Mouse (Mus musculus): ENCODE results near the gene Zcchc10. TPM values are rescaled to one million over a fixed set of nuclear protein-coding genes. Genes with fewer than 3 reads are reported as not detected.

Zcchc10 gene
- polyA plus RNA-seq, 1 experiment from 2014 or later: 22.6 TPM

- Histone ChIP-seq H3K9me3 (no peaks in the 10 kb centered on the region), H3K4me3 (peak overlapping the region; percentile 98), H3K27ac (peak overlapping the region; percentile 98), H3K36me3 (peaks cover 24% of the 10 kb centered on the region), H3K4me1 (replicated peaks) (peaks cover 9% of the 10 kb centered on the region), H3K27me3 (ENCODE audit: insufficient read depth, poor library complexity, severe bottlenecking) (0 out of 2 replicates have a peak, but pooled peaks cover 4% of the 10 kb centered on the region)
- WGBS: 7% methylated on average over 14 of the region's 14 CpGs
- no peak for DNase-seq (ENCODE audit: low spot score)
These were observed 27.6 kb downstream of the Zcchc10 start for GRCm38 (mm10) chr11:53351943-53352590.

GRCm38 (mm10) chr11:53358504-53359155 lies 34.2 kb downstream of the Zcchc10 start:
- WGBS: 94% methylated on average over 5 of the region's 5 CpGs
- H3K9me3 ChIP-seq: no peaks in the 10 kb centered on the region
- H3K4me1 ChIP-seq (replicated peaks): no peaks in the 10 kb centered on the region
- DNase-seq (ENCODE audit: low spot score): no peak
- no peak overlapping the region for H3K4me3 ChIP-seq
- peaks cover 52% of the 10 kb centered on the region for H3K36me3 ChIP-seq
- no peak overlapping the region for H3K27ac ChIP-seq
- H3K27me3 ChIP-seq (ENCODE audit: insufficient read depth, poor library complexity, severe bottlenecking): no peaks in the 10 kb centered on the region

GRCm38 (mm10) chr11:53367032-53367431 lies 42.6 kb downstream of the Zcchc10 start:
- Histone ChIP-seq H3K9me3 (no peaks in the 10 kb centered on the region), H3K4me1 (replicated peaks) (no peaks in the 10 kb centered on the region), H3K27ac (no peak overlapping the region), H3K36me3 (peaks cover 46% of the 10 kb centered on the region), H3K27me3 (ENCODE audit: insufficient read depth, poor library complexity, severe bottlenecking) (no peaks in the 10 kb centered on the region), H3K4me3 (no peak overlapping the region)
- 96% methylated on average over 2 of the region's 2 CpGs for WGBS
- DNase-seq (ENCODE audit: low spot score): no peak

- H3K4me3 ChIP-seq: no peak overlapping the region
- H3K27me3 ChIP-seq (ENCODE audit: insufficient read depth, poor library complexity, severe bottlenecking): no peaks in the 10 kb centered on the region
- DNase-seq (ENCODE audit: low spot score): no peak
- peaks cover 81% of the 10 kb centered on the region for H3K36me3 ChIP-seq
- H3K4me1 ChIP-seq (replicated peaks): no peaks in the 10 kb centered on the region
- H3K9me3 ChIP-seq: no peaks in the 10 kb centered on the region
- 92% methylated on average over 1 of the region's 1 CpGs for WGBS
- H3K27ac ChIP-seq: no peak overlapping the region
These were observed 54.4 kb downstream of the Zcchc10 start for GRCm38 (mm10) chr11:53378918-53379317.

Other genes starting within 250 kb of the Zcchc10 start
- 91.2 and 112 TPM in 2 replicates for gene Hspa4, start 24.2 kb upstream of the Zcchc10 start, polyA plus RNA-seq (2016; fragmentation: Nextera tagmentation; extraction: Ambion mirVana)
- gene Aff4, start 26.2 kb downstream of the Zcchc10 start, polyA plus RNA-seq (2016; fragmentation: Nextera tagmentation; extraction: Ambion mirVana): 36.6 and 48.9 TPM in 2 replicates
- gene Leap2, start 98.5 kb downstream of the Zcchc10 start, polyA plus RNA-seq (2016; fragmentation: Nextera tagmentation; extraction: Ambion mirVana): 0.34 TPM in 1 of 2 replicates, not detected in the other
- gene Uqcrq, start 106.2 kb downstream of the Zcchc10 start, polyA plus RNA-seq (2016; fragmentation: Nextera tagmentation; extraction: Ambion mirVana): 548 and 642 TPM in 2 replicates
- gene Gdf9, start 106.3 kb downstream of the Zcchc10 start, polyA plus RNA-seq (2016; fragmentation: Nextera tagmentation; extraction: Ambion mirVana): 2.6 and 2.9 TPM in 2 replicates
- gene Gm10447, start 132.4 kb downstream of the Zcchc10 start, polyA plus RNA-seq (2016; fragmentation: Nextera tagmentation; extraction: Ambion mirVana): not detected in 2 replicates
- gene Shroom1, start 132.5 kb downstream of the Zcchc10 start, polyA plus RNA-seq (2016; fragmentation: Nextera tagmentation; extraction: Ambion mirVana): 1.8 and 2.0 TPM in 2 replicates
- not detected in 2 replicates for gene Gm9837, start 145.8 kb downstream of the Zcchc10 start, polyA plus RNA-seq (2016; fragmentation: Nextera tagmentation; extraction: Ambion mirVana)
- not detected in 2 replicates for gene Gm9945, start 155.5 kb downstream of the Zcchc10 start, polyA plus RNA-seq (2016; fragmentation: Nextera tagmentation; extraction: Ambion mirVana)
- 0.26 and 0.44 TPM in 2 replicates for gene Sowaha, start 155.6 kb downstream of the Zcchc10 start, polyA plus RNA-seq (2016; fragmentation: Nextera tagmentation; extraction: Ambion mirVana)
- 14.8 and 15.6 TPM in 2 replicates for gene Sept8, start 194.6 kb downstream of the Zcchc10 start, polyA plus RNA-seq (2016; fragmentation: Nextera tagmentation; extraction: Ambion mirVana)
- gene Kif3a, start 242.7 kb downstream of the Zcchc10 start, polyA plus RNA-seq (2016; fragmentation: Nextera tagmentation; extraction: Ambion mirVana): 67.8 and 71.5 TPM in 2 replicates